Mouse (Mus musculus) embryonic facial prominence, embryonic 13.5 days (tissue): ENCODE results near the gene Ndufb5. TPM values are rescaled to one million over a fixed set of nuclear protein-coding genes. Genes with fewer than 3 reads are reported as not detected.
"Not testable (repeated sequence)": the region's sequence is repeated elsewhere in the genome, so short reads cannot be mapped to it uniquely, and the experiment has no call there.

Experiments
- ATAC-seq: fragments of 200-750 bp; cut with Nextera tagmentation; 2 replicates; pipeline ENCODE4 v1.8.0; 2017; ENCODE audit warnings: low read depth; ENCODE audit not compliant: insufficient number of reproducible peaks, insufficient read depth, low FRiP score, low TSS enrichment
- H3K27ac ChIP-seq: fragments of 300-500 bp; sonication (generic); 2 replicates; pipeline ENCODE4 v1.5.1; 2015; ENCODE audit warnings: moderate library complexity, mild to moderate bottlenecking, inconsistent platforms
- H3K27me3 ChIP-seq: fragments of 300-500 bp; sonication (generic); 2 replicates; pipeline ENCODE4 v1.6.1; 2015; ENCODE audit warnings: mild to moderate bottlenecking, inconsistent platforms
- H3K36me3 ChIP-seq: fragments of 300-500 bp; sonication (generic); 2 replicates; pipeline ENCODE4 v1.6.1; 2015; ENCODE audit warnings: mild to moderate bottlenecking, inconsistent platforms
- H3K4me1 ChIP-seq: fragments of 300-500 bp; sonication (generic); 2 replicates; pipeline ENCODE4 v1.6.1; 2015; ENCODE audit warnings: inconsistent platforms
- H3K4me2 ChIP-seq: fragments of 300-500 bp; sonication (generic); 2 replicates; pipeline ENCODE4 v1.6.1; 2015; ENCODE audit warnings: moderate library complexity, mild to moderate bottlenecking, inconsistent platforms
- H3K4me3 ChIP-seq: fragments of 300-500 bp; sonication (generic); 2 replicates; pipeline ENCODE4 v1.5.1; 2015; ENCODE audit warnings: mild to moderate bottlenecking, inconsistent platforms
- H3K9ac ChIP-seq: fragments of 300-500 bp; sonication (generic); 2 replicates; pipeline ENCODE4 v1.6.1; 2015; ENCODE audit warnings: mild to moderate bottlenecking, inconsistent platforms
- H3K9me3 ChIP-seq: fragments of 300-500 bp; sonication (generic); 2 replicates; pipeline ENCODE4 v1.6.1; 2016; ENCODE audit warnings: inconsistent platforms
- WGBS: fragments of 180-500 bp; shearing (Covaris S2); methylation state at CpG from one replicate; pipeline ENCODE4 v1.1.7; 2015; ENCODE audit warnings: mixed read lengths; 5-methylcytosine and 5-hydroxymethylcytosine counted together
- polyA plus RNA-seq: library from polyadenylated mRNA; unstranded; fragments of >200 nt; fragmentation: Nextera tagmentation; extraction: Ambion mirVana; gene quantifications from 2 replicates; pipeline ENCODE4 v1.2.1, GENCODE M21; 2015

Gene Ndufb5
- polyA plus RNA-seq, 1 experiment from 2014 or later, result 339 TPM

DNA sequence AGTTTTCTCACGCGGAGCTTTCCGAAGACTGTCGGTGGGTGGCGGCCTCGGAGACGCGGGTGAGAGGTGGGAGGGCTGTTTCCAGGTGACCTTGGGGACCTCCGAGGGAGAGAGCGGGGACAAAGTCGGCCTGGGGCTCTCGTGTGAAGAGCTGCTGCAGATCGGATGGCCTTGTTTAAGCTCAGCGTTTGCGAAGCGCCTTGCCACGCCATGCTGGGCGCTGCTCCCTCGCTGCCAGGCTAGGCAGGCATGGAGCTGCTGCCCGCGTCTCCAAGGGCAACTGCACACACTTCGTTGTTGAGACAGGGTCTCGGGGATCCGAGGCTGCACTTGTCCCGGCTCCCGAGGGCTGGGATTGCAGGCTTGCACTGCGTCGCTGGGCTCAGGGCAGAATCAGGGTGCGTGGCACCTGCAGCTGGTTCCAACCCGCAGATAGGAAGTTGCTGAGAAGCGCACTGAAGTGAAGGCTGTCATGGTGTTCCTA, 424 bp downstream of the Ndufb5 start, which contains the start of gene Mrpl47:
Mrpl47 (minus strand) TSS at position 434 of the 484 bp plus-strand sequence.
- peaks cover 15% of the 10 kb centered on the region for H3K4me1 ChIP-seq
- peak within 1 kb of the TSS; percentile 96 for H3K4me3 ChIP-seq
- peak within 1 kb of the TSS; percentile 90 for H3K9ac ChIP-seq
- H3K27ac ChIP-seq, result peak within 1 kb of the TSS; percentile 78
- no peaks in the 10 kb centered on the region for H3K27me3 ChIP-seq
- H3K9me3 ChIP-seq, result no peaks in the 10 kb centered on the region
- WGBS, result under 1% methylated on average over 31 of the region's 31 CpGs
- H3K4me2 ChIP-seq, result peak within 1 kb of the TSS; percentile 80
- peaks cover 23% of the 10 kb centered on the region for H3K36me3 ChIP-seq
- ATAC-seq, result no peak; the same call in 1 of the 2 replicates

GRCm38 (mm10) chr3:32738549-32738948, 1.8 kb downstream of the Ndufb5 start:
- 94% methylated on average over 5 of the region's 5 CpGs for WGBS
- Histone ChIP-seq H3K4me2 (peak overlapping the region; percentile 80; the same call in 1 of the 2 replicates), H3K36me3 (peaks cover 17% of the 10 kb centered on the region), H3K27ac (no peak overlapping the region), H3K9me3 (no peaks in the 10 kb centered on the region), H3K9ac (no peak overlapping the region), H3K27me3 (no peaks in the 10 kb centered on the region), H3K4me1 (peaks cover 15% of the 10 kb centered on the region), H3K4me3 (no peak overlapping the region)
- ATAC-seq, result no peak

- H3K4me1 ChIP-seq, result peaks cover 12% of the 10 kb centered on the region
- H3K9me3 ChIP-seq, result no peaks in the 10 kb centered on the region
- ATAC-seq, result no peak
- no peak overlapping the region for H3K4me2 ChIP-seq
- WGBS, result 80% methylated on average over 2 of the region's 2 CpGs
- no peak overlapping the region for H3K4me3 ChIP-seq
- H3K9ac ChIP-seq, result no peak overlapping the region
- H3K36me3 ChIP-seq, result peaks cover 35% of the 10 kb centered on the region
- H3K27me3 ChIP-seq, result no peaks in the 10 kb centered on the region
- no peak overlapping the region for H3K27ac ChIP-seq
Observed at GRCm38 (mm10) chr3:32742276-32742780, 5.5 kb downstream of the Ndufb5 start.

DNA sequence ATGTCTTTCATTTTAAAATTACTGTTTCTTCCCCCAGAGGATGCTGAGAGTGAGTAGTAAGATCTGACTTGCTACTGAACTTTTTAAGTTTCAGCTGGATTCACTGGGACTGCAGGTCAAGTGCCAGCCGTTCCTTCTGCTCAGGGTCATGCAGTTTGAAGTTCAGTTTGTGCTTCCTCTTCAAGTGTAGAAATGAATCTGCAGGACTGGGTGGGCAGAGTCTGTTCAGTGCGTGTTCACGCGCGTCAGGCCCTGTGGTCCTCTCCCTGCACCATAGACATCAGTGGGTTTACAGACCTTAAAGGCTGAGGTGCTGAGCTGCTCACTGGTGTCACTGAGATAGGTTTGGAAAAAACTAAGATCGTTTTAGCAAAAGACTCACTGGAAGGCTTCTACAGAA, 8.2 kb downstream of the Ndufb5 start:
- H3K9me3 ChIP-seq, result no peaks in the 10 kb centered on the region
- ATAC-seq, result no peak
- H3K36me3 ChIP-seq, result peaks cover 58% of the 10 kb centered on the region
- H3K4me1 ChIP-seq, result no peaks in the 10 kb centered on the region
- WGBS, result 95% methylated on average over 6 of the region's 6 CpGs
- H3K4me2 ChIP-seq, result no peak overlapping the region
- no peak overlapping the region for H3K27ac ChIP-seq
- H3K27me3 ChIP-seq, result no peaks in the 10 kb centered on the region
- no peak overlapping the region for H3K4me3 ChIP-seq
- no peak overlapping the region for H3K9ac ChIP-seq

DNA sequence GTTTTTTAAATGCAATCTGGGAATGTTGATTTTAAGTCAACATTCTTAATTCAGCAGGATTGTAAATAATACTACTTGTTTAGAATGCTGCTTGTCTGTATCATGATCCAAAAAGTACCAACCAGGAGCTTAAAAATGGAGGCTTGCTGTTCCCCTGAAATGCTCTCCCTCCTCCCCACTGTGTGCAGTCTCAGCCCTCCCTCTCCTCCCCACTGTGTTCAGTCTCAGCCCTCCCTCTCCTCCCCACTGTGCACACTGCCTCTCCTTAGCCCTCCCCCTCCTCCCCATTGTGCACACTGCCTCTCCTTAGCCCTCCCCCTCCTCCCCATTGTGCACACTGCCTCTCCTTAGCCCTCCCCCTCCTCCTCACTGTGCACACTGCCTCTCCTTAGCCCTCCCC, 8.6 kb downstream of the Ndufb5 start:
- H3K4me1 ChIP-seq, H3K4me3 ChIP-seq, H3K27me3 ChIP-seq, H3K4me2 ChIP-seq, H3K9me3 ChIP-seq, ATAC-seq, H3K27ac ChIP-seq, H3K9ac ChIP-seq: not testable (repeated sequence)
- peaks cover 62% of the 10 kb centered on the region for H3K36me3 ChIP-seq

GRCm38 (mm10) chr3:32748384-32748783, 11.6 kb downstream of the Ndufb5 start:
- no peak overlapping the region for H3K4me3 ChIP-seq
- WGBS, result 93% methylated on average over 9 of the region's 9 CpGs
- no peak for ATAC-seq
- H3K27ac ChIP-seq, result no peak overlapping the region
- no peak overlapping the region for H3K9ac ChIP-seq
- no peaks in the 10 kb centered on the region for H3K27me3 ChIP-seq
- H3K36me3 ChIP-seq, result peaks cover 74% of the 10 kb centered on the region
- H3K4me2 ChIP-seq, result no peak overlapping the region
- no peaks in the 10 kb centered on the region for H3K9me3 ChIP-seq
- no peaks in the 10 kb centered on the region for H3K4me1 ChIP-seq

DNA sequence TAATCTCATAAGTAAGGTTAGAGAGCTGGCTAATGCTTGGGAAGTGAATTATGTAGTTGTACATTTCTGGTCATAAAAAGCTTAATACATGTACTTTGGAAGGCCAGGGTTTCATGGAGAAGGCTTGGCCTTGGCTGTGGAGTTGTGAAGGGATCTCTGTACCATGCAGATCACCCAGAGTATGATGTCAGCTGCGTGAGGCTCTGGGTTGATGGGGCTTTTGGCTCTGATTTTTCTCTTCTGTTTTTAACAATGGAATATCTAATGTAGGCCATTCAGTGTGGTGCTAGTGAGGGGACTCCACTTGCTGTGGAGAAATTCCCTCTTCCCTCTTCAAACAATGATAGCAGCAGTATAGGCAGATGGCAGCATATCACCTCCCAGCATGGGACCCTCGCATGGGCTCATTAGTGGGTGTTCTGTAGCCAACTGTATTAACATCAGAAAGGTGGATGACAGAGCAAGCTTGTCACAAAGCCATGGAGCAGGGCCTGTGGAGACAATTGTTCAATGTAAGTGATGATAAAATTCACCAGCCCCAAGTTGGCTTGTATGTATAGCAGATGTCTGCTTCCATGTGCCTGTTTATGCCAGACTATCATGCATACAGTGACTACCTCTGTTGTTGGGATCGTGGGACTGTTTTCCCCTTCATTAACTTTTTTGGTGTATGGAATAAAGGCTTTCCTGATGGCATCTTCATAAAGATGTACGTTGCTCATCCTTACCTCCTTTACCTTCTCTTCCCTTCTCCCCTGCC, 13.2 kb downstream of the Ndufb5 start:
- H3K27me3 ChIP-seq, result no peaks in the 10 kb centered on the region
- ATAC-seq, result no peak
- H3K9ac ChIP-seq, result no peak overlapping the region
- no peaks in the 10 kb centered on the region for H3K4me1 ChIP-seq
- WGBS, result 91% methylated on average over 4 of the region's 4 CpGs
- H3K9me3 ChIP-seq, result no peaks in the 10 kb centered on the region
- no peak overlapping the region for H3K27ac ChIP-seq
- H3K4me3 ChIP-seq, result no peak overlapping the region
- peaks cover 78% of the 10 kb centered on the region for H3K36me3 ChIP-seq
- H3K4me2 ChIP-seq, result no peak overlapping the region

DNA sequence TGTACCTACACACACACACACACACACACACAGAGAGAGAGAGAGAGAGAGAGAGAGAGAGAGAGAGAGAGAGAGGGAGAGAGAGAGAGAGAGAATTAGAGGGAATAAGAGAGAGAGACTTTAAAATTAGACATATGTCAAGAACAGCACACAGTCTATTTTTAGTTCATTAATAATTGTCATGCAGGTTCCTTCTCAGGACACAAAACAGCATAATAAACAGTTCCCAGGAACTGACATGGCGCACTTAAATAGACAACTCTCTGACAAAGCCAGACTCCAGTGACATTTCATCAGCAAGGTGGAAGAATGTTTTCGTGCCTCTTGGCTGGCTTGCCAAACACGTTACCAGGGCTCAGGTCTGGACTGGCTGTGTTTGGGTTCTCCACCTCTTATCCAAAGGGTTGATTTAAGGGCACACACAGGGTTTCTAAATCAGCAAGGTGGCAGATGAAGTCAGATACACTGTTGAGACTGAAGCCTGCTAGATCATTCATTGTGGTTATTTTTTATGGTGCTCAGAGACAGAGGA, 17.7 kb downstream of the Ndufb5 start:
- H3K4me2 ChIP-seq, result no peak overlapping the region
- H3K4me1 ChIP-seq, result no peaks in the 10 kb centered on the region
- no peak for ATAC-seq
- no peaks in the 10 kb centered on the region for H3K9me3 ChIP-seq
- H3K27ac ChIP-seq, result no peak overlapping the region
- H3K9ac ChIP-seq, result no peak overlapping the region
- 91% methylated on average over 3 of the region's 3 CpGs for WGBS
- H3K27me3 ChIP-seq, result no peaks in the 10 kb centered on the region
- H3K36me3 ChIP-seq, result peaks cover 54% of the 10 kb centered on the region
- no peak overlapping the region for H3K4me3 ChIP-seq

- no peak for ATAC-seq
- 62% methylated on average over 5 of the region's 5 CpGs for WGBS
Observed at GRCm38 (mm10) chr3:32759212-32759611, 22.4 kb downstream of the Ndufb5 start.

DNA sequence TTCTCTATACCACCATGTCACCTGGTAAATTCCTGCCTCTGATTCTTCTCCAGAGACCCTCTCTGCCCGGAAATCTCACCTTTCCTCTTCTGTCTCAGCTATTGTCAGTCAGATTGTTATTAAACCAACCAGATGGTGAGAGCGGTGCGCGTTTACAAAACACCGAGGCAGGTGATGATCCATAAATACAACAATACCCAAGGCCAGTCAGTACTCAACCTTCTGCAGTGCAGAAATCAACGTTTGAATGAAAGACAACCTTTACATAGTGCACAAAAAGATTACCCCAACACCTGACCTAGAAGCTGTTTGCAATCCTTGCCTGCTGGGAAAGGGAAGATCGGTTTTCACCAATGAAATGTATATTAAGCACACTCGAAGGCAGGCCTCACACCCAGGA, 26.2 kb downstream of the Ndufb5 start:
- 53% methylated on average over 8 of the region's 8 CpGs for WGBS
- H3K4me2 ChIP-seq, result no peak overlapping the region
- H3K9ac ChIP-seq, result no peak overlapping the region
- H3K4me1 ChIP-seq, result no peaks in the 10 kb centered on the region
- ATAC-seq, result no peak
- H3K9me3 ChIP-seq, result no peaks in the 10 kb centered on the region
- H3K4me3 ChIP-seq, result no peak overlapping the region
- H3K27ac ChIP-seq, result no peak overlapping the region
- H3K27me3 ChIP-seq, result no peaks in the 10 kb centered on the region
- no peaks in the 10 kb centered on the region for H3K36me3 ChIP-seq

More at GRCm38 (mm10) chr3:32759212-32759611, 22.4 kb downstream of the Ndufb5 start:
- no peak overlapping the region for H3K4me2 ChIP-seq
- H3K4me1 ChIP-seq, result no peaks in the 10 kb centered on the region
- H3K9me3 ChIP-seq, result no peaks in the 10 kb centered on the region
- H3K36me3 ChIP-seq, result peaks cover 10% of the 10 kb centered on the region; the same call in 1 of the 2 replicates
- no peak overlapping the region for H3K27ac ChIP-seq
- no peak overlapping the region for H3K4me3 ChIP-seq
- H3K27me3 ChIP-seq, result no peaks in the 10 kb centered on the region
- H3K9ac ChIP-seq, result no peak overlapping the region

DNA sequence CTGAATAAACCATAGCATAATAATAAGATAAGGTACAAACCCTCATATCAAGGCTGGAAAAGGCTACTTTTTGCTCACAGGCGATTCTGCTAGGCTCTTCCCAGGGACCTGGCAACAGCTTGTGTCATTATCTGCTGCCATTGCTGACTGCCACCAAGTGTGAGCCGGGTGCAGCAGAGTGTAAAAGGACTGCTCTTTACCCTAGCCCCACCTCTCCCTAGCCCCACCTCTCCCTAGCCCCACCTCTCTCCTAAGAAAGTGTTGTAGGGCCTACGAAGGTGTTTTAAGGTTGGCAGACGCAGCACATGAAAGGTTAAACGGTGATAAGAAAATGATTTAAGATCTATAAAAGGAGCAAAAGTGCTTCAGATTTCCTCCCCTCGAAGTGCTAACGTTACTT, 27.1 kb downstream of the Ndufb5 start:
- no peaks in the 10 kb centered on the region for H3K27me3 ChIP-seq
- H3K4me2 ChIP-seq, result no peak overlapping the region
- no peaks in the 10 kb centered on the region for H3K9me3 ChIP-seq
- H3K27ac ChIP-seq, result no peak overlapping the region
- WGBS, result 49% methylated on average over 7 of the region's 7 CpGs
- H3K36me3 ChIP-seq, result no peaks in the 10 kb centered on the region
- no peak overlapping the region for H3K9ac ChIP-seq
- no peak overlapping the region for H3K4me3 ChIP-seq
- no peak for ATAC-seq
- no peaks in the 10 kb centered on the region for H3K4me1 ChIP-seq

DNA sequence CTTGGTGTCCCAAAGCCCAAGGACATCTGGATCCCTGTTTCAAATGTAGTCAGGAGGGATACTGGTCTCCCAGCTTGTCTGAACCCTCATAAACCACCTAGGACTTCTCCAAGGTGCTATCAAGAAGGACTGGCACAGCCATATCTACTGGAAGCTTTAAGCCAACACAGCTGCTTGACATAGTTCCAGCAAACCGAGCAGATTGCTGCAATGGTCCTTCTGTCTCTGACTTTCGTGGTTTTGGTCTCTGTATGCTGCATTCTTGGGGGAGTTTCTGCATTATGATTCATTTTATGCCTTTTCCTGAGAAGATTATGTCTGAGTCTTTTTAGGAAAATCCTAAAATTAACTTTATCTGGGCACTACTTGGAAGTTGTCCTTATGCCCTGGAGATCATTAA, 34.0 kb downstream of the Ndufb5 start:
- no peaks in the 10 kb centered on the region for H3K27me3 ChIP-seq
- H3K9me3 ChIP-seq, result no peaks in the 10 kb centered on the region
- no peaks in the 10 kb centered on the region for H3K4me1 ChIP-seq
- no peak overlapping the region for H3K9ac ChIP-seq
- 74% methylated on average over 2 of the region's 2 CpGs for WGBS
- no peak overlapping the region for H3K27ac ChIP-seq
- no peak for ATAC-seq
- no peak overlapping the region for H3K4me2 ChIP-seq
- H3K4me3 ChIP-seq, result no peak overlapping the region
- no peaks in the 10 kb centered on the region for H3K36me3 ChIP-seq
